In genomic region chr17:86964502-86964901, GRCm38 (mm10) we compare ENCODE assay signal across 8 mouse cellular contexts. TPM values are rescaled to one million over a fixed set of nuclear protein-coding genes. Genes with fewer than 3 reads are reported as not detected.
DNase-seq lines count a peak whose midpoint lies in the region; ATAC-seq lines count a peak whose summit lies in the region.

No protein-coding gene starts in this region.

- WGBS in embryonic facial prominence, embryonic 14.5 days: under 1% methylated on average over 10 of the region's 10 CpGs
- 0% methylated on average over 10 of the region's 10 CpGs for WGBS in heart, embryonic 10.5 days
- 1% methylated on average over 10 of the region's 10 CpGs for WGBS in kidney, embryonic 15.5 days
- WGBS in liver, embryonic 12.5 days (ENCODE audit: insufficient replicate concordance): 4% methylated on average over 10 of the region's 10 CpGs

- peak; percentile 84 for DNase-seq in 3134 (ENCODE audit: extremely low read depth, insufficient read length, low spot score)
- peak; percentile 65 for DNase-seq in adrenal gland, postnatal 25 days
- DNase-seq in embryonic facial prominence, embryonic 14.5 days (ENCODE audit: low spot score): peak; percentile 97
- DNase-seq in heart, embryonic 10.5 days (ENCODE audit: low spot score): peak; percentile 96
- peak; percentile 72 to 76 for DNase-seq in natural killer cell, adult 2 months (ENCODE audit: low spot score in 2 of 2)
- DNase-seq in testis, postnatal 10 days (ENCODE audit: low spot score): peak; percentile 69

- H3K4me3 ChIP-seq in embryonic facial prominence, embryonic 14.5 days (ENCODE audit: low read depth, low read length): peak overlapping the region; percentile 84
- H3K4me3 ChIP-seq in heart, embryonic 10.5 days: peak overlapping the region; percentile 93
- H3K4me3 ChIP-seq in kidney, embryonic 15.5 days (replicated peaks): peak overlapping the region; percentile 89
- peak overlapping the region; percentile 69 for H3K4me3 ChIP-seq in liver, embryonic 12.5 days

- H3K9me3 ChIP-seq in embryonic facial prominence, embryonic 14.5 days (ENCODE audit: control insufficient read depth, low read length): no peaks in the 10 kb centered on the region
- H3K9me3 ChIP-seq in heart, embryonic 10.5 days: no peaks in the 10 kb centered on the region
- H3K9me3 ChIP-seq in kidney, embryonic 15.5 days (replicated peaks): no peaks in the 10 kb centered on the region
- no peaks in the 10 kb centered on the region for H3K9me3 ChIP-seq in liver, embryonic 12.5 days (replicated peaks)

- H3K27me3 ChIP-seq in embryonic facial prominence, embryonic 14.5 days (replicated peaks; ENCODE audit: control insufficient read depth, insufficient read depth, low read length): no peaks in the 10 kb centered on the region
- H3K27me3 ChIP-seq in heart, embryonic 10.5 days (ENCODE audit: insufficient read depth, poor library complexity, severe bottlenecking): no peaks in the 10 kb centered on the region
- H3K27me3 ChIP-seq in kidney, embryonic 15.5 days: no peaks in the 10 kb centered on the region
- peaks cover 39% of the 10 kb centered on the region for H3K27me3 ChIP-seq in liver, embryonic 12.5 days (replicated peaks)

- H3K27ac ChIP-seq in embryonic facial prominence, embryonic 14.5 days (replicated peaks; ENCODE audit: low read depth, low read length): peak overlapping the region; percentile 96
- H3K27ac ChIP-seq in heart, embryonic 10.5 days: peak overlapping the region; percentile 97
- H3K27ac ChIP-seq in kidney, embryonic 15.5 days: peak overlapping the region; percentile 95
- no peak overlapping the region for H3K27ac ChIP-seq in liver, embryonic 12.5 days

- peaks cover 42% of the 10 kb centered on the region for H3K4me1 ChIP-seq in embryonic facial prominence, embryonic 14.5 days (ENCODE audit: control insufficient read depth, insufficient read depth, low read length)
- peaks cover 70% of the 10 kb centered on the region for H3K4me1 ChIP-seq in heart, embryonic 10.5 days
- peaks cover 56% of the 10 kb centered on the region for H3K4me1 ChIP-seq in kidney, embryonic 15.5 days
- H3K4me1 ChIP-seq in liver, embryonic 12.5 days: peaks cover 22% of the 10 kb centered on the region; the same call in 1 of the 2 replicates

- ATAC-seq in embryonic facial prominence, embryonic 14.5 days (ENCODE audit: low read depth): peak; percentile 76
- ATAC-seq in kidney, embryonic 15.5 days (replicated peaks; ENCODE audit: low FRiP score): peak; percentile 64
- peak; percentile 46 for ATAC-seq in liver, embryonic 12.5 days

- no peaks in the 10 kb centered on the region for H3K36me3 ChIP-seq in embryonic facial prominence, embryonic 14.5 days (ENCODE audit: control insufficient read depth, insufficient read depth, low read length)
- peaks cover 9% of the 10 kb centered on the region; the same call in 1 of the 2 replicates for H3K36me3 ChIP-seq in heart, embryonic 10.5 days
- H3K36me3 ChIP-seq in kidney, embryonic 15.5 days: 0 out of 2 replicates have a peak, but pooled peaks cover 6% of the 10 kb centered on the region
- no peaks in the 10 kb centered on the region for H3K36me3 ChIP-seq in liver, embryonic 12.5 days

- H3K4me2 ChIP-seq in embryonic facial prominence, embryonic 14.5 days (ENCODE audit: low read depth, low read length): peak overlapping the region; percentile 67
- peak overlapping the region; percentile 88 for H3K4me2 ChIP-seq in kidney, embryonic 15.5 days
- H3K4me2 ChIP-seq in liver, embryonic 12.5 days: peak overlapping the region; percentile 93

- H3K9ac ChIP-seq in embryonic facial prominence, embryonic 14.5 days (ENCODE audit: low read depth, low read length): peak overlapping the region; percentile 94
- no peak overlapping the region for H3K9ac ChIP-seq in kidney, embryonic 15.5 days
- H3K9ac ChIP-seq in liver, embryonic 12.5 days: no peak overlapping the region

RNA-seq across cellular contexts. Expression of gene Rhoq, which starts 1.6 kb away (rescaled TPM):
- total RNA-seq in adrenal gland, postnatal 25 days (2021): 53.0 and 64.0 TPM in 2 replicates
- polyA plus RNA-seq in embryonic facial prominence, embryonic 14.5 days (2014; fragmentation: Nextera tagmentation; extraction: Ambion mirVana): 36.9 and 37.8 TPM in 2 replicates
- 15.5 and 15.9 TPM in 2 replicates for polyA plus RNA-seq in heart, embryonic 10.5 days (2016; fragmentation: Nextera tagmentation; extraction: Ambion mirVana)
- polyA plus RNA-seq in kidney, embryonic 15.5 days (2015; fragmentation: Nextera tagmentation; extraction: Ambion mirVana): 16.3 and 16.9 TPM in 2 replicates
- 2.7 and 3.6 TPM in 2 replicates for polyA plus RNA-seq in liver, embryonic 12.5 days (2016; fragmentation: Nextera tagmentation; extraction: Ambion mirVana)

RNA-seq across cellular contexts. Expression of gene Atp6v1e2, which starts 16.8 kb away (rescaled TPM):
- not detected in 2 replicates for total RNA-seq in adrenal gland, postnatal 25 days (2021)
- polyA plus RNA-seq in embryonic facial prominence, embryonic 14.5 days (2014; fragmentation: Nextera tagmentation; extraction: Ambion mirVana): not detected in 2 replicates
- polyA plus RNA-seq in heart, embryonic 10.5 days (2016; fragmentation: Nextera tagmentation; extraction: Ambion mirVana): not detected in 2 replicates
- not detected in 2 replicates for polyA plus RNA-seq in kidney, embryonic 15.5 days (2015; fragmentation: Nextera tagmentation; extraction: Ambion mirVana)
- not detected in 2 replicates for polyA plus RNA-seq in liver, embryonic 12.5 days (2016; fragmentation: Nextera tagmentation; extraction: Ambion mirVana)

RNA-seq across cellular contexts. Expression of gene Tmem247, which starts 47.4 kb away (rescaled TPM):
- not detected in 2 replicates for total RNA-seq in adrenal gland, postnatal 25 days (2021)
- not detected in 2 replicates for polyA plus RNA-seq in embryonic facial prominence, embryonic 14.5 days (2014; fragmentation: Nextera tagmentation; extraction: Ambion mirVana)
- polyA plus RNA-seq in heart, embryonic 10.5 days (2016; fragmentation: Nextera tagmentation; extraction: Ambion mirVana): not detected in 2 replicates
- not detected in 2 replicates for polyA plus RNA-seq in kidney, embryonic 15.5 days (2015; fragmentation: Nextera tagmentation; extraction: Ambion mirVana)
- polyA plus RNA-seq in liver, embryonic 12.5 days (2016; fragmentation: Nextera tagmentation; extraction: Ambion mirVana): not detected in 2 replicates
